Comparison of ENCODE assay signal across 12 mouse cellular contexts in the genomic region with DNA sequence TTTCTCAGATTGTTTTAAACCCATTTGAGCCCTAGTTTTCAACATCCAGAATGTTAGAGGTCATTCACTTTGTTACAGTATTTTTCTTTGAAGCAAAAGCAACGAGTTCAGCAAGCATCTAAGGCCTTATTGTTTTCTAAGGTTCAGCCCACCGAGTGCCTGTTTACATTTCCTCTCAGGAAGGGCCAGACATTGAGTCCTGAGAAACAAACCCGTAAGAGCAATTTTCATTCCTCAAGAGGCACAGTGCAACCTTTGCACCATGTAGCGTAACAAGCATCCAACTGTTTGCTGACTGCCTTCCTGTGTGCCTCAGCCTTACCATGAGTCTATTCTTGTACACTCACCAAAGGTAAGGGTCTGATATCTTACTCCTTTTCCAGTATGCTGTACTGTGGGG. TPM values are rescaled to one million over a fixed set of nuclear protein-coding genes. Genes with fewer than 3 reads are reported as not detected.
DNase-seq lines count a peak whose midpoint lies in the region; TF ChIP-seq lines count a peak whose summit lies in the region.
"Had no signal": no experiment of that assay in that cellular context is flagged by ENCODE, and none has a peak within 500 bp of the region (broad histone marks: within the 10 kb centered on the region; RNA-seq: fewer than 3 reads in every experiment).

Gene Gad1, plus strand, starts transcription at position 301 of the 400 bp plus-strand sequence.

- H3K27ac ChIP-seq in testis, adult 2 months (ENCODE audit: control insufficient read depth, insufficient read depth, low read depth, low read length): no peak within 1 kb of the TSS
- H3K27ac ChIP-seq in olfactory bulb, adult 2 months (ENCODE audit: insufficient read depth, low read depth, low read length): no peak within 1 kb of the TSS
- H3K27ac ChIP-seq: embryonic facial prominence, embryonic 12.5 days had no signal

- intact Hi-C loops in left cerebral cortex, postnatal 25 days (cut with DNase I): loop anchor here (5.0 kb wide), 1 partner anchor 310 kb away; no protein-coding TSS in a partner anchor

- no peak for TF ChIP-seq CTCF in testis, adult 2 months (IDR thresholded peaks at IDR 0.05; ENCODE audit: control insufficient read depth, insufficient read depth, insufficient replicate concordance, low read depth, low read length)
- TF ChIP-seq CTCF in olfactory bulb, adult 2 months (IDR thresholded peaks at IDR 0.05; ENCODE audit: insufficient read depth, low read depth, low read length): no peak

- peak within 1 kb of the TSS; percentile 11; the same call in 1 of the 2 replicates for H3K4me3 ChIP-seq in testis, adult 2 months (ENCODE audit: control insufficient read depth, low read depth, low read length)
- no peak within 1 kb of the TSS for H3K4me3 ChIP-seq in olfactory bulb, adult 2 months (ENCODE audit: insufficient read depth, low read depth, low read length)
- H3K4me3 ChIP-seq: embryonic facial prominence, embryonic 12.5 days had no signal

- H3K4me1 ChIP-seq in testis, adult 2 months (ENCODE audit: control insufficient read depth, insufficient read depth, low read length): peaks cover 2% of the 10 kb centered on the region; the same call in 1 of the 2 replicates
- H3K4me1 ChIP-seq in olfactory bulb, adult 2 months (ENCODE audit: control insufficient read depth, insufficient read depth, low read length): peaks cover 10% of the 10 kb centered on the region

- DNase-seq in adrenal gland, adult 8-10 months: no peak
- no peak for DNase-seq in adrenal gland, postnatal 14 days
- no peak for DNase-seq in testis, postnatal 14 days (ENCODE audit: low spot score)
- DNase-seq in left cerebral cortex, postnatal 25 days (ENCODE audit: low spot score in 2 of 2): no peak
- DNase-seq in frontal cortex, postnatal 25 days (ENCODE audit: low spot score in 2 of 2): no peak
- no peak for DNase-seq in right cerebral cortex, postnatal 10 days (ENCODE audit: low spot score in 2 of 2)
- DNase-seq: cerebellum, adult 8-10 months; heart, postnatal 36 days; thymus, postnatal 14 days had no signal

- H3K27me3 ChIP-seq in testis, adult 2 months (ENCODE audit: control insufficient read depth, insufficient read depth, low read length): no peaks in the 10 kb centered on the region

- no peak for TF ChIP-seq POLR2A in testis, adult 2 months (IDR thresholded peaks at IDR 0.05; ENCODE audit: control insufficient read depth, low read depth, low read length)
- no peak for TF ChIP-seq POLR2A in olfactory bulb, adult 2 months (IDR thresholded peaks at IDR 0.05; ENCODE audit: insufficient read depth, low read depth, low read length)

- no peaks in the 10 kb centered on the region for H3K36me3 ChIP-seq in testis, adult 2 months (ENCODE audit: control insufficient read depth, insufficient read depth, low read length)
- H3K36me3 ChIP-seq: embryonic facial prominence, embryonic 12.5 days had no signal

- 57% methylated on average over 4 of the region's 4 CpGs for WGBS in olfactory bulb, adult 2 months

RNA-seq across cellular contexts. Expression of gene Gad1, which starts in this region (rescaled TPM):
- total RNA-seq in adrenal gland, adult 8-10 months (2022): 10 to 100 TPM; 12.4 to 20.9 (median 15.5) TPM
- total RNA-seq in adrenal gland, postnatal 14 days (2021): 0.89 and 1.3 TPM in 2 replicates
- polyA plus RNA-seq in testis, adult 2 months (2012; rRNA removed): 0.69 and 1.5 TPM in 2 replicates
- 100 to 1,000 TPM; 313 to 395 TPM for total RNA-seq in left cerebral cortex, postnatal 25 days (2021)
- 475 and 527 TPM in 2 replicates for polyA plus RNA-seq in olfactory bulb, adult 2 months (2012; ENCODE audit: insufficient read depth, insufficient read length, low replicate concordance, missing spikeins)

Comparison
In these comparisons a context has a peak if more than half of its experiments do, and no peak if none do; other contexts are left out.
1. RNA of gene Gad1 (total RNA-seq): 313 to 395 TPM in left cerebral cortex, postnatal 25 days; 12.4 to 20.9 TPM in adrenal gland, adult 8-10 months and 0.89 to 1.3 TPM in adrenal gland, postnatal 14 days; every median in the first group is over 10 times any median in the second.
2. RNA of gene Gad1 (polyA plus RNA-seq): 475 to 527 TPM in olfactory bulb, adult 2 months; 0.69 to 1.5 TPM in testis, adult 2 months; every median in the first group is over 100 times any median in the second.